In the genomic region with DNA sequence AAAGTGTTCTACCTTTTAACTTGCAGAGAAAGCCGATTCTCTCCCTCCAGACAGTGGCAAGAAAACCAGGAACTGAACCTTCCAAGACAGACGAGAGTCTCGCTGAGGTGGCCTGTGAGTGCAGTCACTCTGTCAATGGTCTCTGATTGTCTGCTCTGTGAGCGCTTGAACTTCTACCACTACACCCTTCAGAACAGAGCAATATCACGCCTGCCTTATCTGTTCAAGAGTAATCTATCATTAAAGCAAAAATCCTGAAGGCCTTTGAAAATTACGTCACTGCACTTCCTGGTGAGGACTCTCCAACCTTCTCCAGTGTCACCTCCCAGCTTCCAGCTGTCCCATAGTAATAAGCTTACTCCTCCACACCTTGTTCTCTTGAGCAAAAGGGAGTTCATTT, we compare ENCODE assay signal across 24 mouse cellular contexts. TPM values are rescaled to one million over a fixed set of nuclear protein-coding genes. Genes with fewer than 3 reads are reported as not detected.
DNase-seq lines count a peak whose midpoint lies in the region; ATAC-seq and TF ChIP-seq lines count a peak whose summit lies in the region.
"Had no signal": no experiment of that assay in that cellular context is flagged by ENCODE, and none has a peak within 500 bp of the region (broad histone marks: within the 10 kb centered on the region; RNA-seq: fewer than 3 reads in every experiment).

No protein-coding gene starts in this region.

- H3K27ac ChIP-seq in gastrocnemius, adult 2 months: peak overlapping the region; percentile 86
- H3K27ac ChIP-seq in intestine, postnatal 0 days (ENCODE audit: low read depth, low read length): peak overlapping the region; percentile 79
- no peak overlapping the region for H3K27ac ChIP-seq in stomach, embryonic 15.5 days
- no peak overlapping the region for H3K27ac ChIP-seq in hindbrain, postnatal 0 days
- H3K27ac ChIP-seq: forebrain, embryonic 12.5 days; forebrain, embryonic 15.5 days; hindbrain, embryonic 12.5 days; hindbrain, embryonic 15.5 days had no signal

- no peaks in the 10 kb centered on the region for H3K27me3 ChIP-seq in intestine, postnatal 0 days (replicated peaks; ENCODE audit: control insufficient read depth, insufficient read depth, low read length)
- H3K27me3 ChIP-seq in stomach, embryonic 15.5 days (replicated peaks): no peaks in the 10 kb centered on the region
- H3K27me3 ChIP-seq in hindbrain, postnatal 0 days (ENCODE audit: insufficient read depth, low read length): no peaks in the 10 kb centered on the region
- H3K27me3 ChIP-seq: CH12.LX; forebrain, embryonic 12.5 days; forebrain, embryonic 15.5 days; hindbrain, embryonic 12.5 days; hindbrain, embryonic 15.5 days; Patski had no signal

- H3K9me3 ChIP-seq in intestine, postnatal 0 days (ENCODE audit: control insufficient read depth): no peaks in the 10 kb centered on the region
- H3K9me3 ChIP-seq in stomach, embryonic 15.5 days: no peaks in the 10 kb centered on the region
- H3K9me3 ChIP-seq in hindbrain, postnatal 0 days (ENCODE audit: low read length): no peaks in the 10 kb centered on the region
- H3K9me3 ChIP-seq: forebrain, embryonic 12.5 days; forebrain, embryonic 15.5 days; G1E; hindbrain, embryonic 12.5 days; hindbrain, embryonic 15.5 days had no signal

- H3K36me3 ChIP-seq in intestine, postnatal 0 days (ENCODE audit: control insufficient read depth, insufficient read depth): no peaks in the 10 kb centered on the region
- no peaks in the 10 kb centered on the region for H3K36me3 ChIP-seq in stomach, embryonic 15.5 days
- no peaks in the 10 kb centered on the region for H3K36me3 ChIP-seq in hindbrain, postnatal 0 days (ENCODE audit: insufficient read depth, low read length)
- H3K36me3 ChIP-seq: forebrain, embryonic 12.5 days; forebrain, embryonic 15.5 days; G1E; hindbrain, embryonic 12.5 days; hindbrain, embryonic 15.5 days had no signal

- H3K4me2 ChIP-seq in intestine, postnatal 0 days (replicated peaks; ENCODE audit: low read depth): peak overlapping the region; percentile 59
- H3K4me2 ChIP-seq in stomach, embryonic 15.5 days: no peak overlapping the region
- no peak overlapping the region for H3K4me2 ChIP-seq in hindbrain, postnatal 0 days (ENCODE audit: low read depth, low read length)
- H3K4me2 ChIP-seq: forebrain, embryonic 12.5 days; forebrain, embryonic 15.5 days; heart, embryonic 11.5 days; hindbrain, embryonic 12.5 days; hindbrain, embryonic 15.5 days had no signal

- H3K9ac ChIP-seq in intestine, postnatal 0 days (ENCODE audit: low read depth, low read length): peak overlapping the region; percentile 24; the same call in 1 of the 2 replicates
- no peak overlapping the region for H3K9ac ChIP-seq in stomach, embryonic 15.5 days
- H3K9ac ChIP-seq in hindbrain, postnatal 0 days (replicated peaks; ENCODE audit: low read length): no peak overlapping the region
- H3K9ac ChIP-seq: forebrain, embryonic 12.5 days; forebrain, embryonic 15.5 days; hindbrain, embryonic 12.5 days; hindbrain, embryonic 15.5 days had no signal

- H3K4me1 ChIP-seq in intestine, postnatal 0 days (replicated peaks; ENCODE audit: control insufficient read depth, insufficient read depth, low read length): no peaks in the 10 kb centered on the region; the same call in 1 of the 2 replicates
- H3K4me1 ChIP-seq in stomach, embryonic 15.5 days: no peaks in the 10 kb centered on the region
- H3K4me1 ChIP-seq in hindbrain, postnatal 0 days (ENCODE audit: insufficient read depth, low read length): no peaks in the 10 kb centered on the region
- H3K4me1 ChIP-seq: forebrain, embryonic 12.5 days; forebrain, embryonic 15.5 days; hindbrain, embryonic 12.5 days; hindbrain, embryonic 15.5 days had no signal

- no peak for TF ChIP-seq CTCF in gastrocnemius, adult 2 months (IDR thresholded peaks at IDR 0.05)
- no peak for TF ChIP-seq CTCF in intestine, postnatal 0 days (IDR thresholded peaks at IDR 0.05; ENCODE audit: low read depth)
- TF ChIP-seq CTCF in hindbrain, postnatal 0 days (IDR thresholded peaks at IDR 0.05; ENCODE audit: low read depth): no peak

- 24% methylated on average over 6 of the region's 6 CpGs for WGBS in intestine, postnatal 0 days
- 67% methylated on average over 6 of the region's 6 CpGs for WGBS in stomach, embryonic 15.5 days
- 85% methylated on average over 6 of the region's 6 CpGs for WGBS in hindbrain, postnatal 0 days

- no peak for DNase-seq in gastrocnemius, adult 2 months
- DNase-seq in gastrocnemius, postnatal 4 days (ENCODE audit: low spot score in 2 of 2): no peak
- no peak for DNase-seq in spleen, postnatal 36 days (ENCODE audit: low spot score in 2 of 2)
- no peak for DNase-seq in hindbrain, postnatal 0 days (ENCODE audit: low spot score)
- DNase-seq: adrenal gland, adult 2 months; adrenal gland, postnatal 25 days; B cell, adult 2 months; cerebellum, adult 11-12 months; cerebellum, adult 9-10 months; cerebellum, postnatal 14 days; gastrocnemius, postnatal 10 days; gastrocnemius, postnatal 36 days; heart, adult 11 months had no signal

- ATAC-seq in intestine, postnatal 0 days: peak; percentile 61
- 0 out of 2 replicates have a peak, but pooled peaks have one; percentile 29 for ATAC-seq in stomach, embryonic 15.5 days (ENCODE audit: insufficient read depth, low FRiP score, low read depth)
- ATAC-seq in erythroblast, adult 5-6 weeks (replicated peaks; ENCODE audit: low FRiP score, poor library complexity, severe bottlenecking): no peak
- ATAC-seq in hindbrain, postnatal 0 days: no peak
- ATAC-seq: forebrain, embryonic 15.5 days; Patski had no signal

- H3K4me3 ChIP-seq in gastrocnemius, adult 2 months: no peak overlapping the region
- H3K4me3 ChIP-seq in intestine, postnatal 0 days (ENCODE audit: low read depth, low read length): peak overlapping the region; percentile 33
- H3K4me3 ChIP-seq in stomach, embryonic 15.5 days (replicated peaks): no peak overlapping the region
- H3K4me3 ChIP-seq in hindbrain, postnatal 0 days (ENCODE audit: low read length): no peak overlapping the region
- H3K4me3 ChIP-seq: forebrain, embryonic 12.5 days; forebrain, embryonic 15.5 days; hindbrain, embryonic 12.5 days; hindbrain, embryonic 15.5 days had no signal

- intact Hi-C loops in gastrocnemius, adult 2 months (cut with DNase I): no loop called here

RNA-seq across cellular contexts. Expression of gene Anxa4, which starts 18.4 kb away (rescaled TPM):
- total RNA-seq in gastrocnemius, adult 2 months (2021): 10 to 100 TPM; 18.7 to 21.4 TPM
- 10 to 100 TPM; 48.9 to 49.5 TPM for total RNA-seq in gastrocnemius, postnatal 4 days (2021)
- polyA plus RNA-seq in intestine, postnatal 0 days (2015; fragmentation: Nextera tagmentation; extraction: Ambion mirVana): 541 and 578 TPM in 2 replicates
- polyA plus RNA-seq in stomach, embryonic 15.5 days (2015; fragmentation: Nextera tagmentation; extraction: Ambion mirVana): 137 and 160 TPM in 2 replicates
- 3.7 and 5.9 TPM in 2 replicates for total RNA-seq in erythroblast, adult 5-6 weeks (2015; ENCODE audit: low replicate concordance)
- total RNA-seq in erythroblast, adult 5-6 weeks (2017; ENCODE audit: low replicate concordance): 3.7 and 8.4 TPM in 2 replicates
- total RNA-seq in hindbrain, postnatal 0 days (2014; rRNA removed): 2.1 and 4.2 TPM in 2 replicates
- 6.4 and 6.8 TPM in 2 replicates for polyA plus RNA-seq in hindbrain, postnatal 0 days (2015; fragmentation: Nextera tagmentation; extraction: Ambion mirVana)

RNA-seq across cellular contexts. Expression of gene Gmcl1, which starts 41.8 kb away (rescaled TPM):
- 1 to 10 TPM; 2.6 to 3.2 TPM for total RNA-seq in gastrocnemius, adult 2 months (2021)
- 1 to 10 TPM; 7.4 to 8.4 TPM for total RNA-seq in gastrocnemius, postnatal 4 days (2021)
- polyA plus RNA-seq in intestine, postnatal 0 days (2015; fragmentation: Nextera tagmentation; extraction: Ambion mirVana): 16.1 and 16.7 TPM in 2 replicates
- 31.4 and 33.1 TPM in 2 replicates for polyA plus RNA-seq in stomach, embryonic 15.5 days (2015; fragmentation: Nextera tagmentation; extraction: Ambion mirVana)
- 4.4 and 9.0 TPM in 2 replicates for total RNA-seq in erythroblast, adult 5-6 weeks (2015; ENCODE audit: low replicate concordance)
- 4.9 and 5.4 TPM in 2 replicates for total RNA-seq in erythroblast, adult 5-6 weeks (2017; ENCODE audit: low replicate concordance)
- total RNA-seq in hindbrain, postnatal 0 days (2014; rRNA removed): 15.9 and 23.5 TPM in 2 replicates
- polyA plus RNA-seq in hindbrain, postnatal 0 days (2015; fragmentation: Nextera tagmentation; extraction: Ambion mirVana): 25.8 and 26.9 TPM in 2 replicates

Comparison
In these comparisons a context has a peak if more than half of its experiments do, and no peak if none do; other contexts are left out.
1. H3K27ac ChIP-seq: peak in gastrocnemius, adult 2 months (single experiment) and intestine, postnatal 0 days (single experiment); none in stomach, embryonic 15.5 days (single experiment) and hindbrain, postnatal 0 days (single experiment).
2. ATAC-seq: peak in intestine, postnatal 0 days (single experiment) and stomach, embryonic 15.5 days (single experiment); none in erythroblast, adult 5-6 weeks (single experiment) and hindbrain, postnatal 0 days (single experiment).